Mouse (Mus musculus) kidney, postnatal 0 days (tissue): ENCODE measurements around the gene Hpcal1. TPM values are rescaled to one million over a fixed set of nuclear protein-coding genes. Genes with fewer than 3 reads are reported as not detected.
A peak's percentile ranks its signal among the peaks of the same experiment; 100 is the strongest.

Experiments
- ATAC-seq: fragments of 200-750 bp; cut with Nextera tagmentation; replicated peaks from 2 replicates; pipeline ENCODE4 v1.8.0; 2017; ENCODE audit warnings: low read depth, moderate number of reproducible peaks, moderate TSS enrichment, moderate library complexity; ENCODE audit not compliant: low FRiP score
- DNase-seq: peaks from one replicate; pipeline ENCODE4 v3.0.0-alpha.2; 2016; ENCODE audit warnings: low spot score
- H3K27ac ChIP-seq: fragments of 300-500 bp; sonication (generic); 2 replicates; pipeline ENCODE4 v1.5.1; 2014; ENCODE audit warnings: mild to moderate bottlenecking
- H3K27me3 ChIP-seq: fragments of 300-500 bp; sonication (generic); 2 replicates; pipeline ENCODE4 v1.6.1; 2014; ENCODE audit warnings: low read length, mixed read lengths; ENCODE audit not compliant: insufficient read depth
- H3K36me3 ChIP-seq: fragments of 300-500 bp; sonication (generic); 2 replicates; pipeline ENCODE4 v1.6.1; 2014; ENCODE audit warnings: low read length, mixed read lengths; ENCODE audit not compliant: insufficient read depth
- H3K4me1 ChIP-seq: fragments of 300-500 bp; sonication (generic); replicated peaks from 2 replicates; pipeline ENCODE4 v1.6.1; 2014; ENCODE audit warnings: antibody characterized with exemption, low read length, mixed read lengths; ENCODE audit not compliant: insufficient read depth
- H3K4me2 ChIP-seq: fragments of 300-500 bp; sonication (generic); 2 replicates; pipeline ENCODE4 v1.6.1; 2014; ENCODE audit warnings: mild to moderate bottlenecking, low read length, moderate library complexity, mixed read lengths
- H3K4me3 ChIP-seq: fragments of 300-500 bp; sonication (generic); replicated peaks from 2 replicates; pipeline ENCODE4 v1.5.1; 2014; ENCODE audit warnings: low read depth, low read length
- H3K9ac ChIP-seq: fragments of 300-500 bp; sonication (generic); 2 replicates; pipeline ENCODE4 v1.6.1; 2014; ENCODE audit warnings: low read depth, low read length
- H3K9me3 ChIP-seq: fragments of 300-500 bp; sonication (generic); replicated peaks from 2 replicates; pipeline ENCODE4 v1.6.1; 2016; ENCODE audit warnings: low read length, inconsistent platforms, mixed read lengths
- CTCF ChIP-seq: IDR thresholded peaks from 2 replicates; pipeline ENCODE4 v1.5.1; 2016; ENCODE audit warnings: antibody characterized with exemption, low read depth, mild to moderate bottlenecking, moderate library complexity
- WGBS: fragments of 180-500 bp; shearing (Covaris S2); extraction: QIAGEN DNeasy Blood & Tissue Kit; methylation state at CpG from one replicate; pipeline ENCODE4 v1.1.7; 2014; 5-methylcytosine and 5-hydroxymethylcytosine counted together
- polyA plus RNA-seq: library from polyadenylated mRNA; unstranded; fragments of >200 nt; fragmentation: Nextera tagmentation; extraction: Ambion mirVana; gene quantifications from 2 replicates; pipeline ENCODE4 v1.2.1, GENCODE M21; 2015

Hpcal1 gene
- polyA plus RNA-seq: 70.6 and 71.0 TPM in 2 replicates

DNA sequence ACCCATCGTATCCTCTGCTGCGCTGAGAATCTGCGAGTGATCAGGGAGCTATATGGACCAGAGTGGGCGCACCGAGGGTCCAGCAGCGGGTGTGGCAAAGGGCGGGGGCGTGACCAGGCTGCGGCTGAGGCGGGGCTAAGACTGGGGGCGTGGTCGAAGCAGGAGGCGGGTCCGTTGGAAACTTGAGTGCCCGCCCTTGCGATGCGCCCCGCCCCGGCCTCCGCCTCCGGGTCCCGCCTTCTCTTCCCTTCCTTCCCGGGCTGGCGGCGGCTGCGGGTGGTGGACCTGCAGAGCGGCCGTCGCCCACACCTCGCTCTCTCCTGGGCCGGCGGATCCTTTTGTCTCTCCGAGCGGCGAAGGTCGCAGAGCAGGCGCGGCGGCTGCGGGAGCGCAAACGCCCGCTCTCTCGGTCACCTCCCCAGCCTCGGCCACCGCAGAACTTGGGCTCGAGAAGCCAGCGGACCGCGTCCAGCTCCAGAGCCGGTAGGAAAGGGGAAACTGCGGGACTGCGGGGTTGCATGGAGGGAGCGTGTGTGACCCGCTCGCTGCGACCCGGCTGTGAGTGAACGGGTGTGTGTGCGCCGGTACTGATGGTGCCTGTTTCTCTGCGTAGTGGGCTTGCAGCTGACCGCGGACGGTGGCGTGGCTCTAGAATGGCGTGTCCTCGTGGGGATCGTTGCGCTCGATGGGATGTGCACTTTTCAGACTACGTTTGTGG, at the start of gene Hpcal1:
Hpcal1 (plus strand) TSS at position 293 of the 718 bp plus-strand sequence.
- no peaks in the 10 kb centered on the region for H3K27me3 ChIP-seq
- WGBS: under 1% methylated on average over 72 of the region's 72 CpGs
- H3K9me3 ChIP-seq: no peaks in the 10 kb centered on the region
- peak within 1 kb of the TSS; percentile 83 for H3K4me3 ChIP-seq
- H3K36me3 ChIP-seq: no peaks in the 10 kb centered on the region
- peak within 1 kb of the TSS; percentile 76 for H3K27ac ChIP-seq
- H3K4me1 ChIP-seq: peaks cover 28% of the 10 kb centered on the region
- H3K9ac ChIP-seq: peak within 1 kb of the TSS; percentile 81
- peak within 1 kb of the TSS; percentile 94 for H3K4me2 ChIP-seq
- DNase-seq: peak; percentile 96
- peak; percentile 92 for ATAC-seq
- 0 out of 2 replicates have a peak, but pooled peaks have one; percentile 0 for TF ChIP-seq CTCF

DNA sequence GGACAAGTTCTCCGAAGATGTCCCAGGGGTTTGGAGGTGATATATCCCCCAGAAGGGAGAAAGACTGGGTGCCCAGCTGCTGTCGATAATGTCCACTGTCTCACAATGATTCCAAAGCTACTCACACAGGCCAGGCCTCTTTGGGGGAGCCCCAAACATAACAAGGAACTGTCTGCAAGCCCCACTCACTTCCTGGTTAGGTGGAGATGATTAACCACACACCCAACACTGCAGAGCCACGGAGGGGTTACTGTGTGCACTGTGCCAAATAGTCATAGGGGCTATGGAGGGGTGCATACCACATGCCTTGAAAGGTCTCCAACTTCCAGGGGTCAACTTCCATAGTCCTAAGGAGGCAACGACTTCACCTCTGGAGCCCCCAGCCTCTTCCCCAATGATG, 49.4 kb upstream of the Hpcal1 start:
- Histone ChIP-seq H3K27ac (no peak overlapping the region), H3K9ac (no peak overlapping the region), H3K9me3 (no peaks in the 10 kb centered on the region), H3K4me1 (no peaks in the 10 kb centered on the region), H3K4me2 (no peak overlapping the region), H3K36me3 (no peaks in the 10 kb centered on the region), H3K27me3 (no peaks in the 10 kb centered on the region), H3K4me3 (no peak overlapping the region)
- no peak for TF ChIP-seq CTCF
- WGBS: 58% methylated on average over 4 of the region's 4 CpGs
- ATAC-seq (0 out of 2 replicates have a peak, but pooled peaks have one; percentile 30), DNase-seq (no peak)

DNA sequence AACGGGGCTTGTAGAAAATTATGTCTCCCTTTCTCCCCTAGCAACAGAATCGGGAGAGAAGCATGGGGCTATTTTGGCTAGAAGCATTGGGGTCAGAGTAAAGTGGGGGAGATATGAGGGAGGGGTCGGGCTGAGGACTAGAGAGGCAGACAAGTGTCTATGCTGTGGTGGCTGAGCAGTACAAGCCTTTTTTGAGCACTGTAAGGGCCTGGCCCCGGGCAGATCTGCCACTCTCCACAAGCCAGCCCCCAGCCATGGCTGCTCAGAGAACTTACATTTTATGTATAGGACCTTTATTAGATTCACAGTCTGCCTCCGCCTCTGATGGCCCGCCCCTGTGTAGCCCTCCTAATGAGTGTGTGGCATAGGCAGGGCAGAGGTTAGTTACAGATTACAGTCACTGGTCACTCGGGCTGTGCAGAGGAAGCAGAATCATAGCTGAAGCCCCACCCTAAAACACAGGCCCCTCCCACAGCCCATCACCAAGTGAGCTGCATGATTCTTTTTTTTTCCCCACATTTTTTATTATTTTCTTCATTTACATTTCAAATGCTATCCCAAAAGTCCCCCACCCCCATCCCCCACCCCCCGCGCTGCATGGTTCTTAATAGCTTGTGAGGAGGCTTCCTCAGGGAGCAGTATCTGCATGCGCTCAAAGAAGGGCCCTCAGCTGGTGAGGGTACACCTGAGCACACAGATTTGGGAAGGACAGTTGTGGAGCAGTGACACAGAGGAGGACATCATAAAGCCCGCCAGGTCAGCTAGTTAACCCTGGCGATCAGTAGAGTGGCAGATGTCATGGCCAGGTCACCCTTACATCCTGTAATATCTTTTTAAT, 46.1 kb upstream of the Hpcal1 start:
- ATAC-seq (0 out of 2 replicates have a peak, but pooled peaks have one; percentile 29), DNase-seq (no peak)
- no peak overlapping the region for H3K27ac ChIP-seq
- no peak overlapping the region for H3K9ac ChIP-seq
- H3K4me1 ChIP-seq: no peaks in the 10 kb centered on the region
- WGBS: 84% methylated on average over 12 of the region's 12 CpGs
- no peak overlapping the region for H3K4me2 ChIP-seq
- TF ChIP-seq CTCF: no peak
- no peak overlapping the region for H3K4me3 ChIP-seq
- no peaks in the 10 kb centered on the region for H3K9me3 ChIP-seq
- no peaks in the 10 kb centered on the region for H3K36me3 ChIP-seq
- H3K27me3 ChIP-seq: no peaks in the 10 kb centered on the region

DNA sequence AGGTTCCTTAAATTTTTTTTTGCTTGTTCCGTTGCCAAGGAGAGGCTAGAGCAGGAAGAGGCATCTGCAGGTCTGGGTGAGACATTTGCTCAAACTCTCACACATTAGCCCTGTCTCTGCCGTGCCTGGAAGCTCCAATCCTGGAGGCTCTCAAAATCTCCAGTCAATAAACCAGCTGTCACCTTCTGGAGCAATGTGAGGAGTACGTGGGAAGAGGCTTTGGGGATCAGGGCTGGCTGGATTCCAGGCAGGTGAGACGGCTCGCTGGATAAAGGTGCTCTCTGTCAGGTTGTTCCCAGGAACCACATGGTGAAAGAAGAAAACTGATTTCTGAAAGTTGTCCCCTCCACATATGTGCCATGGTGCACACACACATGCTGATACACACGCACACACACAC, 44.2 kb upstream of the Hpcal1 start:
- WGBS: 61% methylated on average over 6 of the region's 6 CpGs
- Histone ChIP-seq H3K36me3 (no peaks in the 10 kb centered on the region), H3K27ac (no peak overlapping the region), H3K4me1 (no peaks in the 10 kb centered on the region), H3K27me3 (no peaks in the 10 kb centered on the region), H3K9me3 (no peaks in the 10 kb centered on the region), H3K9ac (no peak overlapping the region), H3K4me3 (no peak overlapping the region), H3K4me2 (no peak overlapping the region)
- TF ChIP-seq CTCF: no peak
- no peak for DNase-seq
- ATAC-seq: no peak

DNA sequence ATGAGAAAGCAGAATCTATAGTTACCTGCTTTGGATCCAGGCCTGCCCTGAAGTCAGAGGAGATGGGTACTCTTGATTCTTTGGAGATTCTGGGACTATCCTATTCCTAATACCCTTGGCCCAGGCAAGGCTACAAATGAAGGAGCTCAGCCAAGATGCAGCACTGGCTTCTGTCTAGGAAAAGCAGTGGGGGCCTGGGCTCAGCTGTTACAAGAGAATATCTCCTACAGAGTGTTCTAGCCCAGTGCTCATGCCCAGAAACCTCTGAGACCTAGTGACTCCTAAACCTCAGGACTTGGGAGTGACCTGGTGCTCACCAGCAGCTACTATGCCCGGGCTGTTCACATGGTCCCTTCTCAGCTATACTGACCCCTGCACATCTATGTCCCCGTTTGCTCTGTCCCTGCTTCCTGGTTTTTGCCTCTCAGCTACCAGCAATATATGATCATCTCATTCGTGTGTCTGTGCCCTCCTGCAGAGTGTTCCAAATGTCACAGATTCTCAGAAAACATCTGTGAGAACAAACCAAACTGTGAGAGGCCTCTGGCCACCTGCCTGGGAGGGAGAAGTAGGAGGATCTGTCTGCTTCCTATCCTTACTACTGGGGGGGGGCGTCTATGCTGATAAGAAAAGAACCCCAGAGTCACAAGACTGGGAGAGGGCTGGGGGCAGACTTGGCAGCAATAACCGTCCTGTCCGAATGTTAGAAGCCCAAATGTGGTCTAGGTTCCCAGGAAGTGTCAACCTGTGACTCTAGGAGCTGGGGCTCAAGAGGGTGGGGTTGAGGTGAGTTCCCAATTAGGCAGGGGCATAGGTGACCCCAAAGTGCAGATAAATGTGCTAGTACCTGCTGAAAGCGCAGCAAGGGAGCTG, 39.2 kb upstream of the Hpcal1 start:
- Histone ChIP-seq H3K4me3 (no peak overlapping the region), H3K27ac (no peak overlapping the region), H3K4me2 (no peak overlapping the region), H3K27me3 (no peaks in the 10 kb centered on the region), H3K4me1 (no peaks in the 10 kb centered on the region), H3K9me3 (no peaks in the 10 kb centered on the region), H3K9ac (no peak overlapping the region), H3K36me3 (no peaks in the 10 kb centered on the region)
- DNase-seq (no peak), ATAC-seq (no peak)
- WGBS: 70% methylated on average over 7 of the region's 7 CpGs
- TF ChIP-seq CTCF: no peak
